Mouse (Mus musculus) forebrain, postnatal 0 days (tissue): Measurements from ENCODE around the gene Plekhb2. TPM values are rescaled to one million over a fixed set of nuclear protein-coding genes. Genes with fewer than 3 reads are reported as not detected.

Source experiments
- ATAC-seq: fragments of 200-750 bp; cut with Nextera tagmentation; 2 replicates; pipeline ENCODE4 v1.8.0; 2017; ENCODE audit warnings: mild to moderate bottlenecking, moderate library complexity
- DNase-seq: peaks from one replicate; pipeline ENCODE4 v3.0.0-alpha.2; 2015
- H3K27ac ChIP-seq: fragments of 300-500 bp; sonication (generic); 2 replicates; pipeline ENCODE4 v1.5.1; 2014; ENCODE audit warnings: low read depth, mild to moderate bottlenecking, antibody characterized with exemption, low read length, moderate library complexity, mixed read lengths
- H3K27me3 ChIP-seq: fragments of 300-500 bp; sonication (generic); 2 replicates; pipeline ENCODE4 v1.6.1; 2014; ENCODE audit warnings: mild to moderate bottlenecking, low read length, mixed read lengths; ENCODE audit not compliant: insufficient read depth
- H3K36me3 ChIP-seq: fragments of 300-500 bp; sonication (generic); 2 replicates; pipeline ENCODE4 v1.6.1; 2014; ENCODE audit warnings: mild to moderate bottlenecking, moderate library complexity; ENCODE audit not compliant: insufficient read depth
- H3K4me1 ChIP-seq: fragments of 300-500 bp; sonication (generic); 2 replicates; pipeline ENCODE4 v1.6.1; 2014; ENCODE audit warnings: antibody characterized with exemption; ENCODE audit not compliant: insufficient read depth
- H3K4me2 ChIP-seq: fragments of 300-500 bp; sonication (generic); 2 replicates; pipeline ENCODE4 v1.6.1; 2014; ENCODE audit warnings: low read depth, mild to moderate bottlenecking, moderate library complexity
- H3K4me3 ChIP-seq: fragments of 300-500 bp; sonication (generic); 2 replicates; pipeline ENCODE4 v1.5.1; 2014; ENCODE audit warnings: low read depth, low read length, mixed read lengths
- H3K9ac ChIP-seq: fragments of 300-500 bp; sonication (generic); 2 replicates; pipeline ENCODE4 v1.6.1; 2014; ENCODE audit warnings: mild to moderate bottlenecking
- H3K9me3 ChIP-seq: fragments of 300-500 bp; sonication (generic); 2 replicates; pipeline ENCODE4 v1.6.1; 2016; ENCODE audit warnings: low read length
- CTCF ChIP-seq: sonication (generic); IDR thresholded peaks from 2 replicates; pipeline ENCODE4 v1.5.1; 2016; ENCODE audit warnings: antibody characterized with exemption, control low read depth, low read depth
- WGBS: fragments of 180-500 bp; shearing (Covaris S2); extraction: QIAGEN DNeasy Blood & Tissue Kit; methylation state at CpG from one replicate; pipeline ENCODE4 v1.1.7; 2014; 5-methylcytosine and 5-hydroxymethylcytosine counted together
- polyA plus RNA-seq: library from polyadenylated mRNA; unstranded; fragments of >200 nt; fragmentation: Nextera tagmentation; extraction: Ambion mirVana; gene quantifications from 2 replicates; pipeline ENCODE4 v1.2.1, GENCODE M21; 2015
- total RNA-seq: library from RNA; depleted of rRNA; stranded (reverse); fragments of >200 nt; gene quantifications from 2 replicates; pipeline ENCODE4 v1.2.3, GENCODE M21; 2014

The Plekhb2 gene
- total and polyA plus RNA-seq, 2 experiments from 2014 or later = 80.5 to 86.1 TPM

- H3K9me3 ChIP-seq = no peaks in the 10 kb centered on the region
- H3K9ac ChIP-seq = no peak overlapping the region
- no peaks in the 10 kb centered on the region for H3K27me3 ChIP-seq
- no peak for TF ChIP-seq CTCF
- DNase-seq (no peak), ATAC-seq (no peak)
- no peak overlapping the region for H3K4me3 ChIP-seq
- H3K36me3 ChIP-seq = peaks cover 70% of the 10 kb centered on the region
- 84% methylated on average over 9 of the region's 9 CpGs for WGBS
- H3K27ac ChIP-seq = no peak overlapping the region
- H3K4me1 ChIP-seq = no peaks in the 10 kb centered on the region
- H3K4me2 ChIP-seq = no peak overlapping the region
These were observed 16.1 kb downstream of the Plekhb2 start for GRCm38 (mm10) chr1:34865866-34866265.

GRCm38 (mm10) chr1:34866815-34867573 lies 17.2 kb downstream of the Plekhb2 start:
- peak; percentile 90 for TF ChIP-seq CTCF
- 49% methylated on average over 10 of the region's 10 CpGs for WGBS
- no peak overlapping the region for H3K4me2 ChIP-seq
- no peak overlapping the region for H3K4me3 ChIP-seq
- H3K27me3 ChIP-seq = no peaks in the 10 kb centered on the region
- no peak overlapping the region for H3K27ac ChIP-seq
- DNase-seq (peak; percentile 88), ATAC-seq (peak; percentile 94)
- H3K9ac ChIP-seq = no peak overlapping the region
- peaks cover 78% of the 10 kb centered on the region for H3K36me3 ChIP-seq
- H3K9me3 ChIP-seq = no peaks in the 10 kb centered on the region
- no peaks in the 10 kb centered on the region for H3K4me1 ChIP-seq

- Histone ChIP-seq H3K4me3 (no peak overlapping the region), H3K4me2 (no peak overlapping the region), H3K27ac (no peak overlapping the region), H3K36me3 (peaks cover 80% of the 10 kb centered on the region), H3K9me3 (no peaks in the 10 kb centered on the region), H3K27me3 (no peaks in the 10 kb centered on the region), H3K9ac (no peak overlapping the region), H3K4me1 (no peaks in the 10 kb centered on the region)
- TF ChIP-seq CTCF = no peak
- ATAC-seq (no peak; the same call in 1 of the 2 replicates), DNase-seq (no peak)
- WGBS = 94% methylated on average over 5 of the region's 5 CpGs
These were observed 17.8 kb downstream of the Plekhb2 start for GRCm38 (mm10) chr1:34867574-34867955.

- ATAC-seq = no peak
- 91% methylated on average over 8 of the region's 8 CpGs for WGBS
- no peaks in the 10 kb centered on the region for H3K4me1 ChIP-seq
- peaks cover 80% of the 10 kb centered on the region for H3K36me3 ChIP-seq
- TF ChIP-seq CTCF = no peak
- no peak for DNase-seq
- H3K27ac ChIP-seq = no peak overlapping the region
- H3K4me3 ChIP-seq = no peak overlapping the region
- H3K9me3 ChIP-seq = no peaks in the 10 kb centered on the region
- H3K9ac ChIP-seq = no peak overlapping the region
- H3K4me2 ChIP-seq = no peak overlapping the region
- no peaks in the 10 kb centered on the region for H3K27me3 ChIP-seq
These were observed 18.6 kb downstream of the Plekhb2 start for GRCm38 (mm10) chr1:34868391-34868790.

GRCm38 (mm10) chr1:34869231-34869630 lies 19.5 kb downstream of the Plekhb2 start:
- peaks cover 79% of the 10 kb centered on the region for H3K36me3 ChIP-seq
- H3K4me2 ChIP-seq = no peak overlapping the region
- H3K27ac ChIP-seq = no peak overlapping the region
- no peak for TF ChIP-seq CTCF
- H3K4me1 ChIP-seq = no peaks in the 10 kb centered on the region
- no peak overlapping the region for H3K9ac ChIP-seq
- no peak overlapping the region for H3K4me3 ChIP-seq
- no peaks in the 10 kb centered on the region for H3K27me3 ChIP-seq
- no peak for DNase-seq
- no peaks in the 10 kb centered on the region for H3K9me3 ChIP-seq
- no peak for ATAC-seq
- WGBS = 98% methylated on average over 16 of the region's 16 CpGs

- Histone ChIP-seq H3K27ac (no peak overlapping the region), H3K4me2 (no peak overlapping the region), H3K4me3 (no peak overlapping the region), H3K27me3 (no peaks in the 10 kb centered on the region), H3K9me3 (no peaks in the 10 kb centered on the region), H3K36me3 (peaks cover 79% of the 10 kb centered on the region), H3K9ac (no peak overlapping the region), H3K4me1 (no peaks in the 10 kb centered on the region)
- TF ChIP-seq CTCF = no peak
- DNase-seq (no peak), ATAC-seq (no peak)
- 96% methylated on average over 9 of the region's 9 CpGs for WGBS
These were observed 21.4 kb downstream of the Plekhb2 start for GRCm38 (mm10) chr1:34871170-34871569.

- Histone ChIP-seq H3K27me3 (no peaks in the 10 kb centered on the region), H3K9me3 (no peaks in the 10 kb centered on the region), H3K4me2 (no peak overlapping the region), H3K9ac (no peak overlapping the region), H3K27ac (no peak overlapping the region), H3K36me3 (peaks cover 83% of the 10 kb centered on the region), H3K4me1 (no peaks in the 10 kb centered on the region), H3K4me3 (no peak overlapping the region)
- TF ChIP-seq CTCF = no peak
- ATAC-seq (no peak), DNase-seq (no peak)
- 96% methylated on average over 5 of the region's 5 CpGs for WGBS
These were observed 23.8 kb downstream of the Plekhb2 start for GRCm38 (mm10) chr1:34873551-34873950.
